Mouse (Mus musculus): Measurements from ENCODE around the gene Tsen2.
A peak's percentile ranks its signal among the peaks of the same experiment; 100 is the strongest.

Tsen2 gene

DNA sequence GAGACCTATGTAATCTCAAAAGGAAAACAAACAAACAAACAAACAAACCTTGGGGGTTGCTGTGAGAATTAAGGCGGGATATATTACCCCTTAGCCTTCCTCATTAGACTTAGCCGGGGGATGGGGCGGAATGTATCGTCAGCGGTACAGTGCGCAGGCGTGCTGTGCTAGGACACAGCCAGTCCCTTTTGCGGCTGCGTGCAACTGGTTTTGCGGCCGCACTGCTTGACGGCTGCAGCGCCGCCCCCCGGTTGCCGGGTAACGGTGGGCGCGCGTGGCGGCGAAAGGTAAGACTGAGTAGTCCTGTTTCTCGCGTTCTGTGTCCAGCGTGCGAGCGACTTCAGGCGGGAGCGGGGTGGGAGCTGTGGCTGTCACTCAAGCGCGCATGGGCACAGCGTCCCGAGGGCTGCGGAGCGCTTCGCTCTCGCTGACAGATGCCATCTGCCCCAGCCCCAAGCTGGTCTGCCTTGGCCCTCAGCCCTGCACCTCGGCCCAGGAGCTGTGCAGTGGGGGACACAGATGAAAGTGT, at the start of gene Tsen2:
Gene Tsen2, plus strand, starts transcription at position 223 of the 529 bp plus-strand sequence.
- peak; percentile 100 for DNase-seq

DNA sequence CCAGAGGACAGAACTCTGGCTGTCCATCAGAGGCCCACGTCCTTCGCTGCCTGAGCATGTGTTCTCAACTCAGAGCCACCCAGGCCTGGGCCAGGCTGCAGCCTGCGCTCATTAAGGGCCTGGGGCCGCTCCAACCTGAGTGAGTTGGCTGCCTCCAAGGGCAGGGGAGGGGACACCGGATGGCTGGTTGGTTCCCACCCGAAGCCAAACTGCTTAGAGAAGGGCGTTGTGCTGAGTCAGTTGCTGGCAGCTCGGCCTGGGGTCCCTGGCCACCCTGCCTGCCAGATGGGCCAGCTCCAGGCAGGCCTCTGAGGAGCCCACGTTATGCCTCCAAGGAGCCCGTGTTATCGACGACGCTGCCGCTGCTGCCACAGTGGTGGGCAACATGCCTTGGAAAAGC, 44.9 kb upstream of the Tsen2 start:
- peak; percentile 99 for DNase-seq

DNA sequence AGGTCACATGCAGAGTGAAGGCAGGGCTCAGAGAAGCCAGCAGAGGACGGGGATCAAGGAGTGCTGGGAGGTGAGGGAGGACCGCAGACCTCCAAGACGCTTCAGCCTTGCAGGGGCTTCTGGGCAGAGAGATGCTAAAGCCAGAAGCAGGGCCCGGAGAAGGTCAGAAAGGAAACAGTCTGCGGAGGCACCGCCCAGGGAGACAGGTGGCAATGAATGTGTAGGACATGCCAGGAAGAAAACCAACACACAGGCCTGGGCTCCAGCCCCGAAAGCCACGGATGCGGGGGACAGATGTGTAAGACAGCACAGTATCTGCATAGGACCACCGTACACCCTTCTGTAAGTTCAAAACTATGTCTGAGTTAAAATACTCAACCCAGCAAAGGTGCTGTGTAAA, 44.2 kb upstream of the Tsen2 start:
- peak; percentile 91 for DNase-seq

DNA sequence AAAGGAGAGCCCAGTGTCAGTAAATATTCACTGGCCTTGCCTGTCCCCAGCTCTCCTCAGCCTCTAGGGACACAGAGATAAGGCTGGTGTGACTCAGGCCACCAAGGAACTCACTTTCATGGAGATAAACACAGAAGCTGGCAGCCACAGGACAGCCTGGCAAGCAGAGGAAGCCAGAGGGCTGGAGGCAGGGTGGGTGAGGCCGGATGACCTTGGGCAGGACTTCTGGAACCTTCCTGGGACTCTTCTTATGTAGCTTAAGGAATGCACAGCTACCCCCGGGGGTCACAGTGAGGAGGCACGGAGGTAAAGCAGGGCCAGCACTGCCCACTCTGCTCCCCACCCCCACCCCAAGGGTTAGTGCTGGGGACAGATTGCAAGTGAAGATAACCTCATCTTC, 43.3 kb upstream of the Tsen2 start:
- peak; percentile 97 for DNase-seq

DNA sequence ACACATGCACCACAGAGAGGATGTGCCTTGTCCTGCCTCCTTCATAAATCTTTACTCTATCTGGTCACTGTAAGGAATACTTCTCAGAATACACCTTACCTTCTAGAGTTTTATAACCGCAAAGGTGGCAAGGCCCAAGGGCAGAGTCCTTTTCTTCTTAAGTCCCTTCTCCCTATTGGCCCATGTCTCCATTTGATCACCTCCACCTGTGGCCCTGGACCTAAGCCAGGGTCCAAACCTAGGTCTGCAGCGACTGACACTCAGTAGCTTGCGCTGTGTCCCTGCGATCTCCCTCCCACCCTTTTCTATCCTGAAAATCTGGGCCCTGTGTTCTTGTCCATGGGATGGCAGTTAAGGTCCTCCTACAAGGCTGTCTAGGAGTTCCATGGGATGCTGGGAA, 41.4 kb upstream of the Tsen2 start:
- DNase-seq: peak; percentile 81

DNA sequence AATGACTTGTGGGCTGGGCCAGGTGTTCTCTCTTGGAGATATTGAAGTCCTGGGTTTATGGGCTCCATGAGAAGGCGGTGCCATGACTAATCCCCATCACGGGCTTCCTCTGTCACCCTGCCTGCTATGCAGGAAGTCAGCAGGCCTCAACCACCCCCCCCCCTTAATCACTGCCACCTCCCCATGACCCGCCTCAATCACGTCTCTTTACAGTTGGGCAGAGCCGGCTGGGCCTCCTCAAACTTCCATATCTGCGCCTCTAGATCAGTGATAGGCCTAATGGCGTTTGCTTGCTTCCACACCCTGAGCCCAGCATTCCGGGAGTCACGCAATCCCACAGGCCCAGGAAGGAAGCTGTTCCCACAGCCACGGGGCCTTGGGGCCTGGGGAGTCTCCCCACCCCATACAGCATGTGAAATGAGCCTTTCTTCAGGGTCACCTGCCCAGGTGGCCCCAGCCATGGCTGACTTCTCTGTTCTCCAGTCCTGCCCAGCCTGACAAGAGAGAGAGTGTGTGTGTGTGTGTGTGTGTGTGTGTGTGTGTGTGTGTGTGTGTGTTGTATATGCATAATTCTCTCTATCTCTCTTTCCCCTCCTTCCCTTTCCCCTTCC, 40.8 kb upstream of the Tsen2 start:
- DNase-seq: no peak

DNA sequence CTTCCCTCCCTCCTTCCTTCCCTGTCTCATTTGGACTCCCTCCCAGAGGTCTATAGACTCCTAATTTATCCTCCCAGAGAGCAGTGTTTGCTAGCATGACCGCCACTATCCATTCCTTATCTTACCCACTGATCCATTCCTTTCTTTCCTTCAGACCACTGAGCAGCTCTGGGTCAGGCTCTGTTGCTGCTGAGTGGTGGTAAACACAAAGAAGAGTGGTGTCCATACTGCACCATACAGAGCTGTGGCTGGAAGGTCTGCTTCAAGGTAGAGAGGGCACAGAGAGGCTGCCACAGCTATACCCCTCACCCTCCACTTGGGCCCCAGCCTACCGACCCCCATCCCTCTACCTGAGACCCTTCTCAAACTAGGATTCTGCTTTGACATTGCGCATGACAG, 40.3 kb upstream of the Tsen2 start:
- no peak for DNase-seq

DNA sequence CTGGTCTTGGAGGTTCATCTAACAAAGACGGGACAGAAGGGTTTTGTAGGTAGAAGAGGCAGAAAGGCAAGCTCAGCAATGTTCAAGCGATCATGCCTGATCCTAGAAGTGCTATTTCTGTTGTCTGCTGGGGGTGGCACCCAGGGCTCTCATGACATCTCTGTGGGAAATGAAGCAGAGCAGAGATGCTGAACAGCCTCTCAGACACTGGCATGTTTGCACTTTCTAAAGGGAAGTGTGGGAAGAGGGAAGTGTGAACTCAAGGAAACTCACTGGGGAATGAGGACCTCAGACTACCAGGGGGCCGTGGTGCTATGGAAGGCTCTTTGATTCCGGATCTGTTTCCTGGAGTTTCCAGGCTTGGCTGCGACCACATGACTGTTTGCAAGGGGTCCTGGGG, 39.5 kb upstream of the Tsen2 start:
- DNase-seq: no peak

DNA sequence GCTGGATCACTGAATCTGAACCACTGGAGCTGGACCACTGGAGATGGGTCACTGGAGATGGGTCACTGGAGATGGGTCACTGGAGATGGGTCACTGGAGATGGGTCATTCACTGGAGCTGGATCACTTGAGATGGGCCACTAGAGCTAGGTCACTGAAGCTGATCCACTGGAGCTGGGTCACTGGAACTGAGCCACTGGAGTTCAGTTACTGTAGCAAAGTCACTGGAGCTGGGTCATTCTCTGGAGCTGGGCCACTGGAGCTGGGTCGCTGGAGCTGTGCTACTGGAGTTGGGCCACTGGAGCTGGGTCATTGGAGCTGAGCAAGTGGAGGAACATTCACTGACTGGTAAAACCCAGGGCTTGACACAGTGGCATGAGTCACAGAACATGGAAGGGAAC, 38.0 kb upstream of the Tsen2 start:
- peak; percentile 83 for DNase-seq

DNA sequence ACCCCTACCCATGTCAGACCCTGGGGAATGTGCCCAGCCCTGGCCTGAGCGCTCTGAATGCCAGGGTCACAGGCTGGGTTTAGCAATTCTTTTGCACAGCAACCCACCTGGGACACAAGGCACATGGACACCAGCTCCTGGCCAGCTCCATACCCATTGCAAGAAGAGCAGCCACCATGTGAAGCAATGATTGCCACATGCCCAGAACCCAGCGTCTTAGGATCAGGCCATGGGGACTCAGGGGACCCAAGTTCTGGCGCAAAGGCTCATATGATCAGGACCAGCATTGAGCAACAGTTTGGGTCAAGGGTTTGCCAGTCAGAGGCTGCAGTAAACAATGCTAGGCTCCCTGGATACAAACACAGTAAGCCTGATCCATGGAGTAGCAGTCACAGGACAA, 33.0 kb upstream of the Tsen2 start:
- peak; percentile 92 for DNase-seq

DNA sequence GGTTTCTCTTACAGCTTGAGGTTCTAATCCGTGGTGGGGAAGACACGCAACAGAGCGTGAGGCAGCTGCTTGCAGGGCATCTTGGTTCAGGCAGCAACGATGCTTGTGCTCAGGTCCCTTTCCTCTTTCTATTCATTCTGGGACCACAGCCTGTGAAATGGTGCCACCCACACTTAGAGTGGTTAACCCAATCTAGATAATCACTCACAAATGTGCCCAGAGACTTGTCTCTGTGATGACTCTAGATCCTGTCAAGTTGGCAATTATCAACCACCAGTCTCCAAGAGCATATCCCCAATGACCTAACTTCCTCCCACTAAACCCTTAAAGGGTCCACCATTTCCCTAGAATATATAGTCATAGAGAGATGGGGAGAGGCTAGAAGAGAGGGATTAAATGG, 31.3 kb upstream of the Tsen2 start:
- no peak for DNase-seq

DNA sequence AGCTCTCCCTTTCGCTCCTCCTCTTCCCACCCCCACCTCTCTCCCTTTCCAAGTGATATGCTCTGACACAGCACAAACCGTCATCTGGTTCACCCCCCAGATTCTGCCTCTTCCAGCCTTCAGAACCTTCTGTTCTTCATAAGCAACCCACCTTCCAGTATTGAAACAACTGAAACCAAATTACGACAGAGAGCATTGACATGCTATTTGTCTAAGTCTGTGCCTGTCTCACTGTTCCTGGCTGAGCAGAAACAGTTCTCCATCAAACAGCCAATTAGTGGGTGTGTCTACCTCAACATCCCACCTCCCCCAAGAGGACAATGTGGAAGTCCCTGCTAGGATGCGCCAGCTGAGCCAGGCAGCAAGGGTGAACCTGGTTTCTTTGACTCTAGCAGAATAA, 26.6 kb upstream of the Tsen2 start:
- no peak for DNase-seq

DNA sequence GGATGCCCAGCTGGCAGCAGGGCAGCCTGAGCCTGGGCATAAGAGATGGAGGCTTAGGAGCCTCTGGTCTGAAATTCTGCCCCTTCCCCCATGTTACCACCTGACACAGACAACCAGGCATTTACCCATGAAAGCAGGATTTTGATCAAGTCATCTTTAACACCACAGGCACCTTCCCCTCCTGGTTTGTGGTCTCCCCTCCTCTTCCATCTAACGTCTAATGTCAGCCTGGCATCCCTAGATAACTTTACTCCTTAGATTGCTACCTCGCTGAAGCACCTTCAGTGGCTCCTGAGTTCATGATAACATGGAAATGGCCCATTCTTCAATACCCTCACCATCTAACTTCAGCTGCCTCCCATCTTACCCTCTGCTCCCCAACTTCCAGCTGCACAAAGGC, 26.1 kb upstream of the Tsen2 start:
- DNase-seq: no peak

DNA sequence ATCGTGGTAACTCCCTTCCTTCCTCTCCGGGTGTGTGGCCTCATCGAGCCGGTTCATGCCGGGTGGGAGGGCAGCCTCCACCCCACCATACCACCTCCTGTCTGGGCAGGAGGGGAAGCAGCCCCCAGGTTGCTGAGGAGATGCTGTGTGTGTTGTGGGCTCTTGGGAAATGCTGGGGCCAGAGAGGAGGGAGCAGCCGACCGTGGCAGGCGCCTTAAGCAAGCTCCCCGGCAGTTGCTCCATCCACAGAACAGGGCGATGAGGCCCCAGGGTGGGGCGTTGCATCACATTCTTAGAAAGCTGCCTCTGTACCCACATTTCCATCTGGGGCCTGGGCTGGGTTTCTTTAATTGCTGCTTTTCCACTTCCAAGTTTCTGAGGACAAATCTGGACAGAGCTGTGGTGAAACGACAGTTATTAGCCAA, 25.2 kb upstream of the Tsen2 start:
- peak; percentile 97 for DNase-seq

DNA sequence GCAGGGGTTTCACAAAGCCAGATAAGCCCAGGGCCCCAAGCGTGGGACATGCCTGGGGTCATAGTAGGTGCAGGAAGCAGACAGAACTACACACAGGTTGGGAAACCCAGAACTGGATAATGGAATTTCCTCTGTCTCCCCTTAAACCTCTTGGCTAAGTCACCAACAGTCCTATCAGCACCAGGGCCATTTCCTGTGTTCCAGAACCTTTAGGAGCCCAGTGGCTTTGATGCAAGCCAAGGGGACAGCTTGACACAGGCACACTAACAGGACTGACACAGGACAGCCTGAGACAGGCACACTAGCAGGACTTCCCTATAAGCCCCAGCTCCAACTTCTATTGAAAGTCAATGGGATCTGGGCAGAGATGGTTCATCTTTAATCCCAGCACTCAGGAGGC, 22.5 kb upstream of the Tsen2 start:
- peak; percentile 93 for DNase-seq

DNA sequence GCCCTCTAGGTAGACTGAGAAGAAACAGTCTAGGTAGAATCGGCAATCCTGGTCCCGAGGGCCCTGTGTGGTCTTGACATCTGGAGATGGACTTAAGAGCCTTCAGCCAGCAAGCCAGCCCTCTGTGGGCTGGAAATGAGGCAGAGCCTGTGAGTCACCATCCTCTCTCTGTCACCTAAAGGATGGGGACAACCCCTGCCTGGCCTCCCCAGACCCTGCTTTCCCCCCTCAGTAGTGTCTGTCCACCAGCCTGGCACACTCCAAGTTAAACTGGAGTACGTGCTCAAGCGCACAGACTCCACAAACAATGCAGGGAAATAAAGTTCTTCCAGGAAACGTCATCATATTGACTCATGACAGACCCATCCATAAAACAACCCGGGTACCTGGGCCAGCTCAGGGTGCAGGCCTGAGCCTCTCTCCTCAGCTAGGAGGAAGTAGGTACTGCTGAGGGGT, 21.7 kb upstream of the Tsen2 start:
- peak; percentile 97 for DNase-seq

DNA sequence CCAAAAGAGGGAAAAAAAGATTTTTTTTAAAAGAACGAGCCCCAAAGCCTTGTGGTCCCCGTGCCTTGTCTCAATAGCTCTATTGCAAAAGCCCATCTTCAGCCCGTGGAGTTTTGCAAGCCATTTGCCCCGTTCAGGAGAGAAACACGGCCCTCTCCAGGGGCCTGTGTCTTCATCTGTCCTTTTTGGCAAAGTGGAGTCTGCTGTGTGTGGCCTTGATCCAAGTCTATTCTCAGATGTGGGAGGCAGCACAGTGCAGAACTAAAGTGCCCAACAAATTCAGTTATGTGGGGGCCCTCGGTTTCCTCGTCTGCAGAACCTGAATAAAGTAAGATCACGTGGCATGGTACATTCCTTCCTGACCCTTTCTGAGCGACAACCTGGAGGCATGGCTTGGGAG, 21.3 kb upstream of the Tsen2 start:
- DNase-seq: peak; percentile 95

DNA sequence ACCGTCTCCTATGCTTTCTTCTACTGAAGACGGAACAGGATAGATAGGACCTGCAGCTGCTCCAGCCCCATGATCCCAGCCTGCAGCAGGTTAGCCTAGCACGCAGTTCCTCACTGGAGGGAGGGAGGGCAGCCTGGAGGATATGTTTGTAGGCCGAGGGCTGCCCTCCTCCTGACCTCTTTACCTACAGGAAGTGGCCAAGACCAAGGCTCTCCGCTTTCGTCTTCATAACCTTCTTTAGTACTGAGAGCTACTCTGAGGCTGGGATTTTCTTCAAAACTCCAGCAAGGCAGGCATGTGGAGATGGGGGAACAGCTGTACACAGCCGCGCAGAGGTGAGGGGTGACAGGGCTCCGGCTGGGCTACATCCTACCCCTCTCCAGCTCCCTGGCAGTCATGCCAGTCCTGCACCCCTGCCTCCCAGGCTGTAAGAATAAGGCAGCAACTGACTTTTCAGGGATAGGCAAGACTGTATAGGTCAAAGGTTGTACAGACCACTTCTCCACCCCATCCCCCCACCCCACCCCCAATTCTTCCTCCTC, 19.9 kb upstream of the Tsen2 start:
- no peak for DNase-seq

DNA sequence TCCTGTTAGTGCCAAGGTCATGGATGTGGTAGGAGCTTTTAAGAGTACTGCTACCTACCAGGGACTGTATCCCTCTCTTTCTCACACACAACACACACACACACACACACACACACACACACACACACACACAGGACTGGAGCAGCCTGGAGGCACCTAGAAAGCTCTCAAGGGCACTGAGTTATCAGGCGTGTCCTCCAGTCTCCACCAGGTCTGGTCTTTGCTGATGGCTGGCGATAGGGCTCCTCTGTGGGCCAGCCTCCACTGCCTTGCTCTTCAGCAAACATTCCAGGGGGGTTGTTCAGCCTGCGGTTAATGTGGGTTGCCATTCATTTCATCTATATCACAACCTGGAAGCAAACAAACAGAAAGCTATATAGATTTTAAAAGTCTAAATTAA, 17.0 kb upstream of the Tsen2 start:
- DNase-seq: no peak

DNA sequence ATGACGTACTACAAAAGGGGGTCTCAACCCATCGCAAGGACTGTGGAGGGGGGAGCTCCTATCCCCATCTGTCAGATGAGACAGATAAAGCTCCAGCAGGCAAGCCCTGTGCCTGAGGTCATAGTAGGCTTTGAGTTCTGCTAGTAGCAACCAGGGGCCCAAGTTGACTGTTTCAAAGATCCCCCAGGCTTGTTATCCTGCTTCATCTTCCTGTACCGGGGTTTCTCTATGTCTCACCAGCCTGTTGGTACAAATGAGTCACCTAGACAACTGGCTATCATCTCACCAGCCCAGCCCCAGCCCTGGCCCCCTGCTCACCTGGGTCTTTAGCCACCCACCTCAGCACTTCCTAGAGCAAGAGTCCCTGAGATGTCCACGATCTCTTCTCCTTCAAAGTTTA, 16.1 kb upstream of the Tsen2 start:
- DNase-seq: no peak

DNA sequence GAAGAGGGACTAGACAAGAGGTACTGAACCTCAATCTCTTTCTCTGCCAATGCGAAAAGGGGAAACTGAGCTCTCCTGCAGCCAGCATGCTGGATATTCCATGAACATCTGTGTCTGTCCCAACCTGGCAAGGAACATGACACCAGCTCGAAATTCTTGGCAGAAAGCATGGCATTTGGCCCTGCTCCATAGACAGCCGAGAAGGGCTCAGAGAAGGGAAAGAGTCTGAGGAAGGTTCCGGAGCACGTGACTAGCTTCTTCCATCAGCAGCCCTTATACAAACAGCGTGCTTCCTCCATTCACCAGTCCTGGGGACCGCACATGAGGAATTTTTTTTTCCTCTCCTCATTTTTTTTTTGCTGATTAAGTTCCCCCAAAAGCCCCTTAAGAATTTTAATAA, 9.8 kb upstream of the Tsen2 start:
- peak; percentile 93 for DNase-seq

DNA sequence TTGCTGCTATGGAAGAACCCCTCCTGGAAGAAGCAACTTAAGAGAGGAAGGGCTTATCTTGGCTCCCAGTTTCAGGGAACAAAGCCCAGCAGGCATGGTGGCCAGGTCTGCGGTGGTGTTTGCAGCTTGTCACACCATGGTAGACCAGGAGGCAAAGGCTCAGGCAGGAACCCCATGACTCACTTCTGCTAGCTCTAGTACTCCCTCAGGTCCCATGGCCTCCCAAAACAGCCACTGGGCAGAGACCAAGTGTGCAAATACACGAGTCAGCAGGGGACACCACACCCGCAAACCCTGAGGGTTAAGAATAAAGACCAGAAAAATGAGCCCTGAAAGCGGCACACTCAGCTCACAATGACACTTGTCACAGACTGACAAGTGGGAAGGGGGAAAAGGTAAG, 8.3 kb upstream of the Tsen2 start:
- no peak for DNase-seq

DNA sequence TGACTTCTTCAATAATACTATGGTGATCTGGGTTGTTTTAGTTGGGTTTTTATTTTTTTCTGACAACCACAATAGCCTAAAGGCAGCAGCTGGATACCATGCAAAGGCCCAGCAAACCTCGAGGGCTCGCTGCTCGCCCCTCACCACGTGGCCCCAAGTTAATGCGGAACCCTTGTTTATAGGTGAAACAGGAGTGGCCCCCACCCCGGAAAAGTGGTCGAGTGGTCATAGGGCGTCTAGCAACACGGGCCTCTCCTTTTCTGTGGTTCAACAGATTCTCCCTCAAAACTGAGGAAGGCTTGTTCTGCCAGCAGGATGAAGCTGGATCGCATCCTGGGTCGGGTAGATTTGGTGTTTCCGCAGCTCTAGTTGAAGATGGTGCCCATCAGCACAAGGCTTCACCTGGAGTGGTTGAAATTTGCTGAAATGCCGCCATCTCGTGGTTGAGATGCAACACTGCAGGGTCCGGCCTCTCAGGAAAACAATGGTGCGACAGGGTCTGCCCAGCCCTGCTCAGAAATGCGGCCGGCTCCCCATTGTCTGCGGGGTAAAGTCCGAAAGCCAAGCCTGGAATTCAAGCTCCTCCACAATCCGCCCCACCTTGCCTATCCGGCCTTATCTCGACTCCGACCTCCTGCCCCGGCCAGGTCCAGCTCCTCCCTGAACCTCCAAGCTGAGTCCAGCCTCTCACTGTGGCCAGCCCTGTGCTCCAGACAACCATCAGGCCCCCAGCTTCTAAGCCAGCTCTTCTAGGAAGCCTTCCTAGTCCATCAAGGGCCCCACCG, 5.6 kb upstream of the Tsen2 start:
- peak; percentile 98 for DNase-seq

DNA sequence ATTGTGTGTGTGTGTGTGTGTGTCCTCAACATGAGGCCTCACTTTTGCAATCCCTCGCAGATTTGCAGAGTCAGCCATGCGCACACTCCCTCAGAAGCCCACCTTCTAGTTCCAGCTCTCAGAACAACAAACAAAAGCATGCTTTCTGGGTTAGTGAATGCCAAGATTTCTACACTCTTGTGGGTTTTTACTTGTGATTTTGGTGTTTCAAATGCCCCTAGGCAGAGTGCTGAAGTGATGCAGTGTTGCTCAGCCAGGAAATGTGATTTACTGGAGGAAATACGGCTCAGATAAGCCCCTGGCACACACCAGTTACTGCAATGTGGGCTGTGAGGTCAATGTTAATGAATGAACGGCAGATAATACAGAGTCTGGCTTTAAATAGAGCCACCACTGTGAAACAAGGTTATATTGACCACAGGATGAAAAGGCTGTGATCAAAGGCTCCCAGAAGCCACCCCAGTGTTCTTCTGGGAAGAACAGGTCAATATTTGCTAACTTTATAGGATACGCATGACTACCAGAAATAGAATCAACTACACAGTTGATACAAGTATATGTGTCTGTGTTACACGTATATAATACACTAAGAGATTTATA, 2.7 kb upstream of the Tsen2 start:
- DNase-seq: no peak

Data from heart, adult 11 months (tissue).